Mouse (Mus musculus): ENCODE data around the gene Klhl35.
A peak's percentile ranks its signal among the peaks of the same experiment; 100 is the strongest.
"Not testable (repeated sequence)": the region's sequence is repeated elsewhere in the genome, so short reads cannot be mapped to it uniquely, and the experiment has no call there.

Klhl35 gene

DNA sequence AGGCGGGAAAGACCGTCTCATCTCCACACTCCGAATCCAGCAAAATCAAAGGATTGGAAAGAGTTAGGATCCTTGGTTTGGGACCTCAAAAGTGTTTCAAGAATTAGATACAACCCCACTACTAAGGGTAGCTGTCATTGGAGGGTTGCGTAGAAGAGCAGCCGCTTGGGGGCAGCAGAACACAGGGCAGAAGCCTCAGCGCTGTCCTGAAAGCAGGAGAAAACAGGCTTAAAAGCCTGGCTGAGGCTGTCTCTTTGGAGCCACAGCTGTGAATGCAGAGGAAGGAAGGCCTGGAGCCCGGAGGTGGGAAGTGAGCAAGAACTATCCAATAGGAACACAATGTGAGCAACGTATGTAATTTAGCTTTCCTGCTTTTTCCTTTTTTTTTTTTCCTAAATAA is 34.4 kb downstream of the Klhl35 start:
- DNase-seq (ENCODE audit: low spot score): peak; percentile 45

DNA sequence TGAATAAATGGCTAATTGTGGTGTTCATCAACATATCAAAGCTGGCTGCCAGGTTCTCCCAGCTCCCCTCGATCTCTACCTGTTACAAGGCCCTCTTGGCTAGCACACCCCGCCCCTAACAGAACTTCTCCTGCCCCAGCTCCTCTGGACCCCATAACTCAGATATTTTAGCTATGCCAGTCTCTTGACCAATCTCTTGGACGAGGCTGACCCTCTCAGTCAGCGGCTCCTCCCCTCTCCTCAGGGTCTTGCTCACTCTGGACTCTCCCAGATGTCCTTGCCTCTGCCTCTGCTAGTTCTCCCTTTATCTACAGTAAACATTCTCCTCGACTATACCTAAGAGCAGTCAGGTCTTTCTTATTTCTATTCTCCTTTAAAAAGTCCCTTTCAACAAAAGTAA is 34.9 kb downstream of the Klhl35 start:
- DNase-seq (ENCODE audit: low spot score): peak; percentile 24

- DNase-seq (ENCODE audit: low spot score): no peak
Measured at GRCm38 (mm10) chr7:99501148-99501547, 35.3 kb downstream of the Klhl35 start.

- DNase-seq (ENCODE audit: low spot score): no peak
Measured at GRCm38 (mm10) chr7:99504556-99504955, 38.8 kb downstream of the Klhl35 start.

- not testable (repeated sequence) for DNase-seq (ENCODE audit: low spot score)
Measured at GRCm38 (mm10) chr7:99508187-99508586, 42.4 kb downstream of the Klhl35 start.

- peak; percentile 40 for DNase-seq (ENCODE audit: low spot score)
Measured at GRCm38 (mm10) chr7:99510087-99510501, 44.3 kb downstream of the Klhl35 start.

DNA sequence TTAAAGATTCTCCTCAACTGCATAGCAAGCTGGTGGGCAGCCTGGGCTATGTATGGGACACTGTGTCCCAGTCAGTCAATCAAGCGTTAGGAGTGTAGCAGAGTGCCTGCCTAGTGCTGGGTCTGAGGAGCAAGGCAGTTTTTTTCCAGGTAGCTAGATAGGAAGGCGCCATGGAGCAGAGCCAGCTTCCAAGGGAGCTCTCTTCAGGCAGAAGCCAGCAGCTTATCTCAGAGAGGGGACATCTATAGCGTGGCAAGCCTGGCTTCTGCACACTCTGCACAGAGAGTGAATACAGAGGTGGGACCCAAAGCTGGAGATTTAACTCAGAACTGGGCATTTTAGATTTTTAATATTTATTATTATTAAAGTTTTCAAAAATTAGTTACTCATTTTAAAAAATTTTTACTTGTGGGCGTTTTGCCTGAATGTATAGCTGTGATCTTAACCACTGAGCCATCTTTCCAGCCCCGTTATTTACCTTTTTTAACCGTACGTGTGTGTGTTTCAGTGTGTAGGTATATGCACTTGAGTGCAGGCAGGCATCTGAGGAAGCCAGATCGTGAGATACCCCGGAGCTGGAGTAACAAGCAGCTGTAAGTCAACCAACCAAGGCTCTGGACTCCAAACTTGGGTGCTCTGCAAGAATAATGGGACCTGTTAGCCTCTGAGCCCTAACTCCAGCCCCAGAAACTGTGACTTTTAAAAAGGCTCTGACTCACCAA is 50.4 kb downstream of the Klhl35 start:
- no peak for DNase-seq (ENCODE audit: low spot score)

- no peak for DNase-seq (ENCODE audit: low spot score)
Measured at GRCm38 (mm10) chr7:99516814-99517157, 51.0 kb downstream of the Klhl35 start.

GRCm38 (mm10) chr7:99518954-99519644 is 53.3 kb downstream of the Klhl35 start:
- DNase-seq (ENCODE audit: low spot score): no peak

DNA sequence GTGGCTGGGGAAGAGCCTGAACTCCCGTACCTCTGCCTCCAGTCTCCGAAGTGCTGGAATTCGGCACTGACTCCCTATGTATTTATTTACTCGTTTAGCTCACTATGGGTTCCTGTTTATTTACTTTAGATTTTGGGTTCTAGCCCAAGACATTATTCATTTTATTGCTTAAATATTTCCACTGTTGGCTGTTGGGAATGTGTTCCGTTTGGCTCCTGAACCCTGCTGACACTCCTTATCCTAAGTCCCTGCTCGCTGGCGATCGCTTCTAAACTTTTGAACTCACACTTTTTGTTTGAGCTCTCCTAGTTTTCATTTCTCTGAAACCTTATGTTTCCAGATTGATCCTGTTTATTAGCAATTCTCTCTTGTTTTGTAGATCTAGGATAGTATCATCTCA is 57.3 kb downstream of the Klhl35 start:
- DNase-seq (ENCODE audit: low spot score): no peak

Data from ovary, adult 18-20 months (tissue).